Mouse (Mus musculus) Muller cell, postnatal 12 days (primary cell): ENCODE measurements around the gene Vpreb2.
"Not testable (repeated sequence)": the region's sequence is repeated elsewhere in the genome, so short reads cannot be mapped to it uniquely, and the experiment has no call there.

Source experiments
- DNase-seq: peaks from one replicate; pipeline ENCODE4 v3.0.0-alpha.2; 2015; ENCODE audit errors: inconsistent ontology term

Gene Vpreb2

DNA sequence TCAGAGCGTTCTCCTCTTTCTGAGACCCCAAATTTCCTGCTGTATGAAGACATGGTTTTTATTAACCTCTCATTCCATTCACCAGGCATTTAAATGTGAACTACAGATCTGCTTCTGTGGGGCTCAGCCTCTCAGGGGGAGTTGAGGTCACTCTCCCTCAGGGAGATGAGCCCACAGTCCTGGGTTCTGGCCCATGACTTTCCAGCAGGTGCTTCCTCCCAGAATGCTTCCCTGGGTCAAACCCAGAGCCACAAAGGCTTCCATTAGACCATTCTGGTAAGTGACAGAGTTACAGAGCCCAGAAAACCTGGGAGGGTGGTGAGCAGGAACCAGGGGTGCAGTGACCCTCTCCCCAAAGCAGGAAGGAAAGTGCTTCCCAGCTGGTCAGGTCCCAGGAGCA, at the start of gene Vpreb2:
Gene Vpreb2, plus strand, starts transcription at position 301 of the 400 bp plus-strand sequence.
- DNase-seq, result no peak

DNA sequence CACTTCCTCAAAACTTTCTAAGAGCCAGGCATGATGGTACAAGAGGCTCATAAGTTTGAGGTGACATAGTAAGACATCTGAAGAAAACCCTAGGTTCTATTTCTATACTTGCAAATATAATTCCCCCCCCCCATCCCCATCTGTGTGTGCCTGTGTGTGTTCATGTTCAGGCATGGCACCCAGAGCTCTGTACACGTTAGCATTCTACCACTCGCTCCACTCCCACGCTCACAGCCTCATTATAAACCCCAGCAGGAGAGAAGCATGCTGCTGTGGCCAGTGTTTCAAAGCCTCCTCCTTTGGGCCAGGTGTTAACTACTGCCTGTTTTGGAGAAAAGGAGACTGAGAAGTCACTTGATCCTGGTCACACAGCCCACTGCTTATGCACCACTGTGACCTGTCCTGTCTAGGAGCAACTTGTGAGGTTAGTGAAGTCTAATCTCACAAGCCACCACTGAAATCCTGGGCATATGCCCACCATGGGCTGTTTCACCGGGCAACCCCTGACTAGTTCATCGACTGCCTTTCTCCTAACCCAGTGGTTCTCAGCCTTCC, 48.2 kb upstream of the Vpreb2 start:
- no peak for DNase-seq

GRCm38 (mm10) chr16:17933594-17934444, 46.4 kb upstream of the Vpreb2 start:
- DNase-seq, result no peak

- no peak for DNase-seq
Observed at GRCm38 (mm10) chr16:17934445-17934910, 45.8 kb upstream of the Vpreb2 start.

- DNase-seq, result no peak
Observed at GRCm38 (mm10) chr16:17936776-17937175, 43.5 kb upstream of the Vpreb2 start.

DNA sequence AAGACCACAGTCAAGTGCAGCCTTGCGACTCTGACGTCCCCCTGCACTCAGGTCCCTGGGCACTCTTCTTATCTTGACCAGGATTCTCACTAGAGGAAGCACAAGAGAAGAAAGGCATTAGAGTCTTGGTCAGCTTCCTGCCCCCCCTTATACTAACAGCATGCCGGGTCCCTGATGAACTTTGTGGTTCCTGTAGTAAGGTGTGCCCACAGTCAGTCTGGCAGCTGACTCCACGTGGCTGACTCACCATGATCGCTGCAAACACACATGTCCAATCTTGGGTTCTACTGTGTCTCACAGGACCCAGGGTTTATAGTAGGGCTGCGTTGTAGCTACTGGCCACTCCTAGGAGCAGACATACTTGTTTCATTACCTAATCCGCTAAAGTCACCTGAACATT, 42.0 kb upstream of the Vpreb2 start:
- no peak for DNase-seq

- peak; percentile 58 for DNase-seq
Observed at GRCm38 (mm10) chr16:17938821-17939220, 41.4 kb upstream of the Vpreb2 start.

DNA sequence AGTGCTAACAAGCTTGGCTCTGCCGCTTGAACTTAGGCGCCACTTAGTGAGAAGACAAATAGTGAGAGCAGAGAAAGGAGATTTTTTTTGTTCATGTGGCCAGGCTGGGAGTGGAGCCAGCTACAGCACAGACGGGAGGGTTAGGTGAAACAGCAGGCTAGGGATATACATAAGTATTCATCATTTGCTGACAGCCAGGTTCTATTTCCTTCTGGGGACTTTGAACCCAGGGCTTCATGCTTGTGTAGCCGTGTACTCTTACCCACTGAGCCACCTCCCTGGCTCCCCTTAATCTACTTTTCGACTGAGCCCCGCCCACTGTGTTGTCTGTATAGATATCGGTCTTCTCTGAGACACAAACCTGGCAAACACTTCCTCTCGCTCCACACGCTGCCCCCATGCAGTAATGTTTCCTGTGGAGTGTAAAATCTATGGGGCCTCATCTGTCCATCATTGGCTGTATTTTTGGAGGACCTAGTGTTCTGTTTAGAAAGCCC, 40.9 kb upstream of the Vpreb2 start:
- no peak for DNase-seq

- DNase-seq, result no peak
Observed at GRCm38 (mm10) chr16:17943466-17943865, 36.8 kb upstream of the Vpreb2 start.

DNA sequence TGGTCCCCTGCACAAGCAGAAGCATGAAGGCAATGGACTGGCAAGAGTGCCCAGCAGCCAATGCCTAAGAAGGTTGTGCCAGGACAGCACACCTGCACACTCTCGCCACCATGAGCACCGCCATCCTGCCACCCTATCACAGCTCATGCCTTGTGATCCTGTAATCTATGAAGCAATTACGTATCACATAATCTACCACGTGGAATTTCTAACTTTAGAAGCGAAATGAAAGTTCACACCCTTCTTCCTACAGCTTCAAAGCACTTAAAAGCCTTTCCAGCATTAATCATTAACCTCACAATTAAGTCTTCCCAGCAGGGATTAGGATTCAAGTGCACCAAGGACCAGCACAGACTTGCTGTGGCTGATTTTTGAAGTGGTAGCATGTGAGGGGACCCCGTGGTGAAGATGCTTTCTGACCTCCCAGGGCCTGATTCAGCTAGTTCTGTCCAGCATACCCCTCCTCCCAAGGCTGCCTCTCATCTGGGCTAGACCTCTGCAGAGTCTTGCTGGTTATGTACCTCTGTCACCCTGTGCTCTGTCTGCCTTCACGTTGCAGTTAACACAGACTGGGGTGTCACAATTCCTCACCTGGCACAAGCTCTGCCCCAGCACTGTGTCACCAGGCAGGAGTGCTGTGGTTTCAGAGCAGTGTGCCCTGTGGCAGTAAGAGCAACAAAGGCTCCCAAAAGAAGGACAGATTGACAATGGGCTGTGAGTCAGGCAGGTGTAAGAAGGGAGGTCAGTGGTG, 35.0 kb upstream of the Vpreb2 start:
- DNase-seq, result no peak

DNA sequence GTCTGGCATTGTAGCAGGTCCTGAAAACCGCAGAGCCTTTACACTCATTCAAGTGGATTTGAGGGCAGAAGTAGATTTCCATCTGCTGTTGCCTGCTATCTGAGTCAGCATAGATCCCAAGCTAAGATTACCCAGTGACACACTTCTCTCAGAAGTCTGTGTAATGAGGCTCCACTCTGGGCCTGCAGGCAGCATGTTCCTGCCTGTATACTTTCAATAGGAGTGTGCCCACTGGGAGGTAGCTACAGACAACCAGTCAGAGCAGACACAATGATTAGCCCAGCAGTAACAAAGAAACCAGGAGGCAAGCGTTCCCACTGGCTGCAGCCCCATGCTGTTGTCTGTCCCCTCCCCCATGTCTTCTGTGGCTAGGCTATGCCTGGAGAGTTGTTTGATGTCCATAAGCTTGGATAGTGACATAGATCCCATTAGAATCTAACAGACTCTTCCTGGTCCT, 30.8 kb upstream of the Vpreb2 start:
- peak; percentile 61 for DNase-seq

DNA sequence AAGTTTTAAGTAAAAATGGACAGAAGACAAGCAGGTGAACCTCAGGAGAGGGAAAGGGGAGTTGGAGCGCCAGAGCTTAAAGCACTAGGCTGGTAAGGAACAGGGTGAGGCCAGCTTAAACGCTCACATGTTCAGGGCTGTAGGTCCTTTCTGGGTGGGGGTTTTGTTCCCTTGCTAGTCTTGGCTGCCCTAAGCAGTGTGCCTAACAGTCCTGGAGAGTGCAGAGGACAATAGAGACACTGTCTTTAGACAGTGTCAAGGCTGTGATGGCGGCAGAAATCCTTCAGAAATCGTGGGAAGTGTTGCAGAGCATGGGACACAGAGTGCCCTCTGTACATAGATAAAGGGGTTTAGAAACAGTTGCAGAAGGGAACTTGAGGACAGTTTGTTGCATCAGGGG, 30.2 kb upstream of the Vpreb2 start:
- DNase-seq, result no peak

- no peak for DNase-seq
Observed at GRCm38 (mm10) chr16:17951618-17952017, 28.6 kb upstream of the Vpreb2 start.

GRCm38 (mm10) chr16:17956052-17956638, 24.1 kb upstream of the Vpreb2 start:
- not testable (repeated sequence) for DNase-seq

GRCm38 (mm10) chr16:17962091-17962490, 18.1 kb upstream of the Vpreb2 start:
- no peak for DNase-seq

DNA sequence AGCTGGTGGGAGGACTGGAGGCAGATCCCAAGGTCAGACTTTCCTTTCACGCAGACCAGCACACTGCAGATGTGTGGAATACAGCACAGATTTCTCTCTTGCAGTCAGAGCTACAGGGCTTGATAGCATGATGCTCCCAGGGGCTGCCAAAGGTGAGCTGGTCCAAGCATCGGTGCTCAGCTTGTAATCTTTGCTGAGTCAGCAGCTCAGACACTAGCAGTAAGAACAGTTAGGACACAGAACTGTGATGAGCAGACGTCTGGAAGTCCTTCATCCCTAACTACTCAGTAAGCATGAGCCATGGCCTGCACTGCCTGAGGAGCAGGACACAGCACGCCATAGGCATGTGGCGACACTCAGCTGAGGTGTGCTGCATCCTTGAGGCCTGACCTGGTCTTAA, 8.4 kb upstream of the Vpreb2 start:
- no peak for DNase-seq

DNA sequence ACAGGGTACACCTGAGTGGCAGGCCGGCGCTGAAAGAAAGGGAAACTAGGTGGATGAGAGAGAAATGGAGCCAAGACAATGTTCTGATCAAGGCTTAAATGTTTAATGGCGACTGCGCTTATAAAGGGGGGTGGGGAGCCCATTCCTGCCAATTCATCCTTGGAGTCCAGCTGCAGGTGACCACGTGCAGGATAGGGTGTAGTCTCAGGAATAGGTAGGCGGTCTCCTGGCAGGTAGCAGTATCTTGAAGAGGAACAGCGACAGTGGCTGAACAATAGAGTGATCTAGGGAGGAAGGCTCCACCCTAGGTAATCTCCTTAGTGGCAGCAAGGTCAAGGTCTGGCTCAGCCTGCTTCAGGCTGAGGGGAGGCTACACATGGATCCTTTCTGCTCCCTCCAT, 2.4 kb upstream of the Vpreb2 start:
- DNase-seq, result not testable (repeated sequence)

DNA sequence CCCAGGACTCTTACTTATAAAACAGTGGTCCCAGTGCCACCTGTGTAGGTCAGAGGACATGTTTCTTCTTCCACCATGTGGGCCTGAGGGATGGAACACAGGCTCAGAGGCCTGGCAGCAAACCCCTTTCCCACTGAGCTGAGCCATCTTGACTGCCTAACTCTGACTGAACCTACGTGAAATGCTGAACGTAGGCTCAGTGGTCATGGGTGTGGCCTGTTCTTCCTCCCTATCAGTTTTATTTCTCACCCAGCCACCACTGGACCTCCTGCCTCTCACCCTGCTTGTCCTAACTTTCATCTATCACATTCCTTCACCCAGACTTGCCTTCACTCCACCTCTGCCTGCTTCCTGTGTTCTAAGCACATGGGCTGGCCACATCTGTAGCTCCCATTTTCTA, 3.0 kb downstream of the Vpreb2 start:
- DNase-seq, result no peak

DNA sequence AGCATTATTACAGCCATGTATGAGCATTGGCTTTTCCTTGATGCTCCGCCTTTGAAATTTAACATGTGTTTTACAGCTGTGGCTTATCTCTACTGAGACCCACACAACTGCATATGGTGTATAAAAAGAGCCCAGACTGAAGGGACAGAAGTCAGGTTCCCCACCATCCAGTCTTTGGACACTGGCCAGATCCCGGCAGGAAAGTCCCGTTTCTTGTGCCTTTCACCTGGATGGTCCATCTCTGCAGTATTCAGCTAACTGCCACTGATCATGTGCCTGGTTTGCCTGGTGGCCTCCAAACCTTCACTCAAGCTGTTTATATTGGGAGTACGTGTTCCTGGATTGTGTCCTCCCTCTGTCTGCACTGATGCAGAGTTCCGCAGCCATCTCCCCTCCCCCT, 4.0 kb downstream of the Vpreb2 start:
- DNase-seq, result no peak

DNA sequence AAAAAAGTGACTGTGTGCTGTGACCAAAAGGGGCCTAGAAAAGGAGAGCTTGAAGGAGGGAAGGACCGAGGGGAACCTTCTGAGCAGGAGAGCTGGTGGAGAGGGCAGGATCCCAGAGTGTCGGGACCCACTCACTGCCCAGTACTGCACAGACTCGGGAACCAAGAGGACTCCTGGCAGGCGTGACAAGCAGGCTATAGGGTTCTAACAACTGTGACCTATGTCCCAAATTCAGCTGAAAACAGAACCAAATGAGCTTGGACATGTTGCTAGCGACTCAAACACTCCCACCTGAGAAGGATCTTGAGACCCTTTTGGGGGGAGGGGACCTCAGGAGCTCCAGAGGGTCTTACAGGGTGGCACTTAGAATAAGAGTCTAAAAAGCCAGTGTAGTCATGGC, 4.8 kb downstream of the Vpreb2 start:
- DNase-seq, result no peak

- DNase-seq, result peak; percentile 16
Observed at GRCm38 (mm10) chr16:17986456-17987132, 6.4 kb downstream of the Vpreb2 start.
